Mouse (Mus musculus) myocyte (in vitro differentiated cells): ENCODE results near the gene Rps28.

ENCODE experiments used
- CEBPB ChIP-seq: IDR thresholded peaks from 2 replicates; pipeline ENCODE4 v1.6.1; 2011; ENCODE audit warnings: mild to moderate bottlenecking, moderate library complexity; ENCODE audit not compliant: poor library complexity, insufficient read depth, severe bottlenecking
- E2F4 ChIP-seq: IDR thresholded peaks from one replicate; pipeline ENCODE4 v1.6.1; 2011; ENCODE audit warnings: mild to moderate bottlenecking, control low read depth, moderate library complexity; ENCODE audit not compliant: insufficient read depth
- MAX ChIP-seq: IDR thresholded peaks from one replicate; pipeline ENCODE4 v1.6.1; 2011; ENCODE audit warnings: low read depth, mild to moderate bottlenecking, control low read depth
- MYOD1 ChIP-seq, 3 experiments: IDR thresholded peaks; one replicate each; pipeline ENCODE4 v1.6.1; 2011; ENCODE audit warnings: control low read depth in 2 of 3, low read depth in 2 of 3, mild to moderate bottlenecking in 2 of 3, moderate library complexity in 1 of 3; ENCODE audit not compliant: insufficient read length in 2 of 3, control insufficient read depth in 1 of 3
- MYOG ChIP-seq, 3 experiments: IDR thresholded peaks; one replicate each; pipeline ENCODE4 v1.6.1; 2011; ENCODE audit warnings: control low read depth in 2 of 3, low read depth in 2 of 3, mild to moderate bottlenecking in 2 of 3; ENCODE audit not compliant: insufficient read length in 2 of 3, control insufficient read depth in 1 of 3, insufficient read depth in 1 of 3
- POLR2A ChIP-seq: IDR thresholded peaks from one replicate; pipeline ENCODE4 v1.6.1; 2011; ENCODE audit warnings: low read depth, mild to moderate bottlenecking, control low read depth, moderate library complexity; ENCODE audit not compliant: insufficient read length
- POLR2AphosphoS2 ChIP-seq: IDR thresholded peaks from one replicate; pipeline ENCODE4 v1.6.1; 2011; ENCODE audit warnings: low read depth, control low read depth; ENCODE audit not compliant: insufficient read length
- REST ChIP-seq: IDR thresholded peaks from one replicate; pipeline ENCODE4 v1.6.1; 2011; ENCODE audit warnings: mild to moderate bottlenecking, control low read depth, moderate library complexity; ENCODE audit not compliant: insufficient read depth, insufficient read length
- SRF ChIP-seq: IDR thresholded peaks from one replicate; pipeline ENCODE4 v1.6.1; 2011; ENCODE audit warnings: low read depth; ENCODE audit not compliant: control insufficient read depth, insufficient read length
- TCF12 ChIP-seq: IDR thresholded peaks from one replicate; pipeline ENCODE4 v1.6.1; 2011; ENCODE audit warnings: mild to moderate bottlenecking, control low read depth; ENCODE audit not compliant: poor library complexity, insufficient read depth, severe bottlenecking
- TCF3 ChIP-seq: IDR thresholded peaks from one replicate; pipeline ENCODE4 v1.6.1; 2011; ENCODE audit warnings: low read depth, control low read depth; ENCODE audit not compliant: insufficient read length
- USF1 ChIP-seq: IDR thresholded peaks from one replicate; pipeline ENCODE4 v1.6.1; 2011; ENCODE audit warnings: low read depth, mild to moderate bottlenecking, control low read depth, moderate library complexity

- no peak for TF ChIP-seq POLR2A
- no peak for TF ChIP-seq E2F4
- TF ChIP-seq POLR2AphosphoS2, result no peak
- no peak for TF ChIP-seq TCF12
- no peak for TF ChIP-seq TCF3
- TF ChIP-seq CEBPB, result no peak
- TF ChIP-seq USF1, result no peak
- TF ChIP-seq MAX, result no peak
- no peak for TF ChIP-seq MYOD1 (IDR thresholded peaks at IDR 0.05; ENCODE audit: control insufficient read depth in 1 of 3, insufficient read length in 2 of 3, low read depth in 2 of 3)
- no peak for TF ChIP-seq REST
- TF ChIP-seq SRF, result no peak
- no peak for TF ChIP-seq MYOG (IDR thresholded peaks at IDR 0.05; ENCODE audit: control insufficient read depth in 1 of 3, insufficient read depth in 1 of 3, insufficient read length in 2 of 3, low read depth in 2 of 3)
Measured at GRCm38 (mm10) chr17:33773871-33774572, 50.3 kb downstream of the Rps28 start.
